Mouse (Mus musculus) hindbrain, postnatal 0 days (tissue): Measurements from ENCODE around the gene Slc36a2. TPM values are rescaled to one million over a fixed set of nuclear protein-coding genes. Genes with fewer than 3 reads are reported as not detected.
A peak's percentile ranks its signal among the peaks of the same experiment; 100 is the strongest.

Experiments used
- ATAC-seq: fragments of 200-750 bp; cut with Nextera tagmentation; 2 replicates; pipeline ENCODE4 v1.8.0; 2017; ENCODE audit warnings: mild to moderate bottlenecking, moderate TSS enrichment, moderate library complexity
- DNase-seq: peaks from one replicate; pipeline ENCODE4 v3.0.0-alpha.2; 2015; ENCODE audit warnings: low spot score
- H3K27ac ChIP-seq: fragments of 300-500 bp; sonication (generic); 2 replicates; pipeline ENCODE4 v1.5.1; 2014; ENCODE audit warnings: mild to moderate bottlenecking
- H3K27me3 ChIP-seq: fragments of 300-500 bp; sonication (generic); 2 replicates; pipeline ENCODE4 v1.6.1; 2014; ENCODE audit warnings: low read length, mixed read lengths; ENCODE audit not compliant: insufficient read depth
- H3K36me3 ChIP-seq: fragments of 300-500 bp; sonication (generic); 2 replicates; pipeline ENCODE4 v1.6.1; 2014; ENCODE audit warnings: low read length, mixed read lengths; ENCODE audit not compliant: insufficient read depth
- H3K4me1 ChIP-seq: fragments of 300-500 bp; sonication (generic); 2 replicates; pipeline ENCODE4 v1.6.1; 2014; ENCODE audit warnings: antibody characterized with exemption, low read length, mixed read lengths; ENCODE audit not compliant: insufficient read depth
- H3K4me2 ChIP-seq: fragments of 300-500 bp; sonication (generic); 2 replicates; pipeline ENCODE4 v1.6.1; 2014; ENCODE audit warnings: low read depth, mild to moderate bottlenecking, low read length, moderate library complexity, mixed read lengths
- H3K4me3 ChIP-seq: fragments of 300-500 bp; sonication (generic); 2 replicates; pipeline ENCODE4 v1.5.1; 2014; ENCODE audit warnings: low read length
- H3K9ac ChIP-seq: fragments of 300-500 bp; sonication (generic); replicated peaks from 2 replicates; pipeline ENCODE4 v1.6.1; 2014; ENCODE audit warnings: mild to moderate bottlenecking, low read length, moderate library complexity, mixed read lengths
- H3K9me3 ChIP-seq: fragments of 300-500 bp; sonication (generic); 2 replicates; pipeline ENCODE4 v1.6.1; 2016; ENCODE audit warnings: low read length, mixed read lengths
- CTCF ChIP-seq: IDR thresholded peaks from 2 replicates; pipeline ENCODE4 v1.5.1; 2016; ENCODE audit warnings: antibody characterized with exemption, control low read depth, low read depth
- WGBS: fragments of 180-500 bp; shearing (Covaris S2); extraction: QIAGEN DNeasy Blood & Tissue Kit; methylation state at CpG from one replicate; pipeline ENCODE4 v1.1.7; 2014; 5-methylcytosine and 5-hydroxymethylcytosine counted together
- polyA plus RNA-seq: library from polyadenylated mRNA; unstranded; fragments of >200 nt; fragmentation: Nextera tagmentation; extraction: Ambion mirVana; gene quantifications from 2 replicates; pipeline ENCODE4 v1.2.1, GENCODE M21; 2015
- total RNA-seq: library from RNA; depleted of rRNA; stranded (reverse); fragments of >200 nt; gene quantifications from 2 replicates; pipeline ENCODE4 v1.2.3, GENCODE M21; 2014

Gene Slc36a2
- total and polyA plus RNA-seq, 2 experiments from 2014 or later = 0.84 to 0.94 TPM

- no peaks in the 10 kb centered on the region for H3K27me3 ChIP-seq
- no peak overlapping the region for H3K9ac ChIP-seq
- H3K9me3 ChIP-seq = no peaks in the 10 kb centered on the region
- H3K27ac ChIP-seq = no peak overlapping the region
- no peaks in the 10 kb centered on the region for H3K4me1 ChIP-seq
- H3K36me3 ChIP-seq = no peaks in the 10 kb centered on the region
- no peak overlapping the region for H3K4me3 ChIP-seq
- H3K4me2 ChIP-seq = no peak overlapping the region
- WGBS = 72% methylated on average over 3 of the region's 3 CpGs
- no peak for DNase-seq
- TF ChIP-seq CTCF = no peak
- no peak for ATAC-seq
Observed at GRCm38 (mm10) chr11:55128411-55128810, 56.5 kb downstream of the Slc36a2 start.

- H3K9me3 ChIP-seq = no peaks in the 10 kb centered on the region
- H3K9ac ChIP-seq = no peak overlapping the region
- DNase-seq (no peak), ATAC-seq (no peak)
- H3K4me3 ChIP-seq = no peak overlapping the region
- H3K4me2 ChIP-seq = no peak overlapping the region
- 63% methylated on average over 6 of the region's 6 CpGs for WGBS
- H3K27me3 ChIP-seq = no peaks in the 10 kb centered on the region
- no peaks in the 10 kb centered on the region for H3K36me3 ChIP-seq
- H3K27ac ChIP-seq = no peak overlapping the region
- no peak for TF ChIP-seq CTCF
- H3K4me1 ChIP-seq = no peaks in the 10 kb centered on the region
Observed at GRCm38 (mm10) chr11:55127937-55128336, 56.9 kb downstream of the Slc36a2 start.

DNA sequence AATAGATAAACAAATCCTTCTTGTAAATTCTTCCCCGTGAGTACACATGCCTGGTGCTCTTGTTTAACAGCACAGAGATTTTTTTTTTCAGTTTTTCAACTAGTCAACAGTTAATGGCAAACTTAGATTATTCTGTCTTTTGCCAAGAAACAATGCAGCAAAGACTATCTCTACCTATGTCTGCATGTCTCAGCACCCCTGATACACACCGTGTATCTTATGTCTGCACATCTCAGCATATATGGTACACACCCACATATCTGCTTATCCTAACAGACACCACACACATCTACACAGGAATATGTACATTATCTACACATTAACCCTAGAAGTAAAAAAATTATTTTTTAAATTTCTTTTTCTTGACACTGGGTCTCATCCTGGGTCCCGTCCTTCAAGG lies 58.2 kb downstream of the Slc36a2 start:
- no peak overlapping the region for H3K4me3 ChIP-seq
- 88% methylated on average over 3 of the region's 3 CpGs for WGBS

GRCm38 (mm10) chr11:55121430-55121829 lies 63.4 kb downstream of the Slc36a2 start:
- DNase-seq (no peak), ATAC-seq (no peak)
- peak overlapping the region; percentile 66 for H3K27ac ChIP-seq
- no peak overlapping the region for H3K4me2 ChIP-seq
- H3K9ac ChIP-seq = no peak overlapping the region
- H3K4me3 ChIP-seq = no peak overlapping the region
- H3K36me3 ChIP-seq = no peaks in the 10 kb centered on the region
- TF ChIP-seq CTCF = no peak
- 83% methylated on average over 1 of the region's 1 CpGs for WGBS
- no peaks in the 10 kb centered on the region for H3K4me1 ChIP-seq
- no peaks in the 10 kb centered on the region for H3K9me3 ChIP-seq
- H3K27me3 ChIP-seq = no peaks in the 10 kb centered on the region

More for the DNA sequence above, 58.2 kb downstream of the Slc36a2 start:
- Histone ChIP-seq H3K36me3 (no peaks in the 10 kb centered on the region), H3K9ac (no peak overlapping the region), H3K4me1 (no peaks in the 10 kb centered on the region), H3K27ac (no peak overlapping the region), H3K4me2 (no peak overlapping the region), H3K9me3 (no peaks in the 10 kb centered on the region), H3K27me3 (no peaks in the 10 kb centered on the region)
- ATAC-seq (no peak), DNase-seq (no peak)
- TF ChIP-seq CTCF = no peak

DNA sequence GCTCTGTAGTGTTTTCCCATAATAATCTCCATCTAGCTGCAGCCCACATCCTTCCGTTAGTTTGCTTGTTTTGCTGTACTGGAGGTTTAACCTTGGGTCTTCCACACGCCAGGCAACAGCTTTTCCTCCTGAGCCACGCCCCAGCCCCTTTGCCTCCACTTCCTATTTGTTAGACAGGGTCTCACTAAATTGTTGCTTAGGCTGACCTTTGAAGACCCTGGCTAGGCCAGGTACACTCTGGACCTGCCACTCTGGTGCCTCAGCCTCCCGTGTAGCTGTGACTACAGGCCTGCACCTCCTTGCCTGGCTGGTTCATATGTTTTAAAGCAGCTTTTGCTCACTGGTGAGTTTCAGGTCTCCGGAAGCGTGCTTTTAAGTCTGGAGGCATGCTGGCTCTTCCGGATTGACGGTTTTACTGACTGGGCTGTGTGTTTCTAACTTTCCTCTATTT lies 64.0 kb downstream of the Slc36a2 start:
- DNase-seq (no peak), ATAC-seq (no peak)
- peak overlapping the region; percentile 66; the same call in 1 of the 2 replicates for H3K27ac ChIP-seq
- TF ChIP-seq CTCF = no peak
- H3K9me3 ChIP-seq = no peaks in the 10 kb centered on the region
- no peaks in the 10 kb centered on the region for H3K4me1 ChIP-seq
- 75% methylated on average over 8 of the region's 8 CpGs for WGBS
- H3K9ac ChIP-seq = no peak overlapping the region
- H3K36me3 ChIP-seq = no peaks in the 10 kb centered on the region
- H3K4me3 ChIP-seq = no peak overlapping the region
- no peaks in the 10 kb centered on the region for H3K27me3 ChIP-seq
- no peak overlapping the region for H3K4me2 ChIP-seq

- Histone ChIP-seq H3K4me2 (no peak overlapping the region), H3K27ac (peak overlapping the region; percentile 66; the same call in 1 of the 2 replicates), H3K9ac (no peak overlapping the region), H3K9me3 (no peaks in the 10 kb centered on the region), H3K36me3 (no peaks in the 10 kb centered on the region), H3K4me1 (no peaks in the 10 kb centered on the region), H3K27me3 (no peaks in the 10 kb centered on the region), H3K4me3 (no peak overlapping the region)
- ATAC-seq (no peak), DNase-seq (no peak)
- no peak for TF ChIP-seq CTCF
Observed at GRCm38 (mm10) chr11:55120279-55120678, 64.6 kb downstream of the Slc36a2 start.

GRCm38 (mm10) chr11:55117031-55117430 lies 67.8 kb downstream of the Slc36a2 start:
- H3K4me2 ChIP-seq = no peak overlapping the region
- ATAC-seq = no peak
- TF ChIP-seq CTCF = no peak
- no peak overlapping the region for H3K4me3 ChIP-seq
- WGBS = 90% methylated on average over 2 of the region's 2 CpGs
- H3K9ac ChIP-seq = no peak overlapping the region
- H3K27ac ChIP-seq = no peak overlapping the region
- no peaks in the 10 kb centered on the region for H3K4me1 ChIP-seq
- no peak for DNase-seq
- no peaks in the 10 kb centered on the region for H3K9me3 ChIP-seq
- H3K36me3 ChIP-seq = no peaks in the 10 kb centered on the region
- H3K27me3 ChIP-seq = no peaks in the 10 kb centered on the region
